Mouse (Mus musculus) neural tube, embryonic 13.5 days (tissue): ENCODE results near the gene Tenm4. TPM values are rescaled to one million over a fixed set of nuclear protein-coding genes. Genes with fewer than 3 reads are reported as not detected.
A peak's percentile ranks its signal among the peaks of the same experiment; 100 is the strongest.

Experiments
- ATAC-seq: fragments of 200-750 bp; cut with Nextera tagmentation; 2 replicates; pipeline ENCODE4 v1.8.0; 2017; ENCODE audit warnings: low read depth, mild to moderate bottlenecking, moderate TSS enrichment, moderate library complexity
- H3K27ac ChIP-seq: fragments of 300-500 bp; sonication (generic); replicated peaks from 2 replicates; pipeline ENCODE4 v1.5.1; 2015; ENCODE audit warnings: moderate library complexity, mild to moderate bottlenecking, inconsistent platforms
- H3K27me3 ChIP-seq: fragments of 300-500 bp; sonication (generic); 2 replicates; pipeline ENCODE4 v1.6.1; 2015; ENCODE audit warnings: mild to moderate bottlenecking, inconsistent platforms
- H3K36me3 ChIP-seq: fragments of 300-500 bp; sonication (generic); 2 replicates; pipeline ENCODE4 v1.6.1; 2015; ENCODE audit warnings: mild to moderate bottlenecking, inconsistent platforms
- H3K4me1 ChIP-seq: fragments of 300-500 bp; sonication (generic); replicated peaks from 2 replicates; pipeline ENCODE4 v1.6.1; 2015; ENCODE audit warnings: inconsistent platforms
- H3K4me2 ChIP-seq: fragments of 300-500 bp; sonication (generic); 2 replicates; pipeline ENCODE4 v1.6.1; 2015; ENCODE audit warnings: inconsistent platforms, mild to moderate bottlenecking, moderate library complexity
- H3K4me3 ChIP-seq: fragments of 300-500 bp; sonication (generic); 2 replicates; pipeline ENCODE4 v1.5.1; 2015; ENCODE audit warnings: mild to moderate bottlenecking, inconsistent platforms
- H3K9ac ChIP-seq: fragments of 300-500 bp; sonication (generic); 2 replicates; pipeline ENCODE4 v1.6.1; 2015; ENCODE audit warnings: moderate library complexity, mild to moderate bottlenecking, inconsistent platforms
- H3K9me3 ChIP-seq: fragments of 300-500 bp; sonication (generic); 2 replicates; pipeline ENCODE4 v1.6.1; 2016; ENCODE audit warnings: inconsistent platforms
- WGBS: fragments of 180-500 bp; shearing (Covaris S2); methylation state at CpG from one replicate; pipeline ENCODE4 v1.1.7; 2015; 5-methylcytosine and 5-hydroxymethylcytosine counted together
- polyA plus RNA-seq: library from polyadenylated mRNA; unstranded; fragments of >200 nt; fragmentation: Nextera tagmentation; extraction: Ambion mirVana; gene quantifications from 2 replicates; pipeline ENCODE4 v1.2.1, GENCODE M21; 2015

Gene Tenm4
- polyA plus RNA-seq, 1 experiment from 2014 or later = 36.8 TPM

DNA sequence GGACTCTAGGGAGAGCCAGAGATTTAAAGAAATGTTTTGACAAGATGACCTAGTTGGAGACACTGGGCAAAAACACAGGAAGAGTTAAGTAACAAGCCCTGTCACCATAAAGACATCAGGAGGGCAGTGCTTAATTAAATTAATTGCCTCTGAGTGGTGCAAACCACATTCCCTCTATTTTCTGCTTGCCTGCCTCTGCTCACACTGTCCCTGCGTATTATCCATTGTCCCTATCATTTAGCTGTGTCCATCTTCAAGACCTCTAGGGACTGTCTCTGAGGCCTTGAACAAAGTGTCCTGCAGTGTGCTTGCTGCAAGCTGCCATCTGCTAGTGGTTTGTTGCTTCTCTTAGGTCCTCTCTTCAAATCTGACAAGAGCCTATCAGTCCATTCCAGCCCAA is 508.7 kb downstream of the Tenm4 start:
- Histone ChIP-seq H3K4me2 (no peak overlapping the region), H3K36me3 (no peaks in the 10 kb centered on the region), H3K27me3 (peaks cover 1% of the 10 kb centered on the region), H3K27ac (peak overlapping the region; percentile 42; the same call in 1 of the 2 replicates), H3K4me1 (peaks cover 41% of the 10 kb centered on the region), H3K4me3 (no peak overlapping the region), H3K9me3 (no peaks in the 10 kb centered on the region), H3K9ac (no peak overlapping the region)
- no peak for ATAC-seq
- WGBS = 22% methylated on average over 1 of the region's 1 CpGs

DNA sequence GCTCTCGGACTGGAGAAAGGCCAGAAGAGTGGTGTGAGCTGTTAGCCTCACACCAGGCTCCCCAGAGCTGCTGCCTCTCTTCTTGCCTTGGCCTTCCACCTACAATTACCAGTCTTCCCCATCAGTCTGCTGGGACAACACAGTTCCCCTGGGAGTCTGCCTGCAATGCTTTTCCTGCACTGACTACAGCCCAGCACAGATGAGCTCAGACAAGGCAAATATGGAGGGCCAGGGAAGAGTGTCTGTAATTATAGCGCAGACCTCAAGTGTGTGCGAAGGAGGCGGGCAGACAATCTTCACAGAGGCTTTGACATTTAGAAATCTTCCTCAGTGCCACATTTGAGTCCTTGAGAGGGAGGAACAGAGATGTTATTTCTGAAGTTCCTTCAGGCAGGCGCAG is 509.4 kb downstream of the Tenm4 start:
- H3K36me3 ChIP-seq = no peaks in the 10 kb centered on the region
- H3K27me3 ChIP-seq = no peaks in the 10 kb centered on the region; the same call in 1 of the 2 replicates
- H3K9me3 ChIP-seq = no peaks in the 10 kb centered on the region
- H3K4me2 ChIP-seq = no peak overlapping the region
- WGBS = 86% methylated on average over 5 of the region's 5 CpGs
- H3K27ac ChIP-seq = peak overlapping the region; percentile 42; the same call in 1 of the 2 replicates
- H3K9ac ChIP-seq = no peak overlapping the region
- no peak for ATAC-seq
- H3K4me1 ChIP-seq = peaks cover 47% of the 10 kb centered on the region
- no peak overlapping the region for H3K4me3 ChIP-seq

GRCm38 (mm10) chr7:96681808-96682207 is 510.8 kb downstream of the Tenm4 start:
- no peak overlapping the region for H3K4me2 ChIP-seq
- no peak for ATAC-seq
- no peak overlapping the region for H3K9ac ChIP-seq
- H3K27me3 ChIP-seq = no peaks in the 10 kb centered on the region; the same call in 1 of the 2 replicates
- H3K36me3 ChIP-seq = no peaks in the 10 kb centered on the region
- H3K4me1 ChIP-seq = peaks cover 56% of the 10 kb centered on the region
- 0 out of 2 replicates have a peak overlapping the region, but pooled peaks have one; percentile 38 for H3K27ac ChIP-seq
- H3K4me3 ChIP-seq = no peak overlapping the region
- WGBS = 56% methylated on average over 4 of the region's 4 CpGs
- no peaks in the 10 kb centered on the region for H3K9me3 ChIP-seq

- Histone ChIP-seq H3K9me3 (no peaks in the 10 kb centered on the region), H3K27ac (no peak overlapping the region), H3K4me2 (no peak overlapping the region), H3K9ac (no peak overlapping the region), H3K36me3 (no peaks in the 10 kb centered on the region), H3K27me3 (no peaks in the 10 kb centered on the region), H3K4me1 (peaks cover 33% of the 10 kb centered on the region), H3K4me3 (no peak overlapping the region)
- no peak for ATAC-seq
- WGBS = 93% methylated on average over 3 of the region's 3 CpGs
Observed at GRCm38 (mm10) chr7:96688141-96688540, 517.1 kb downstream of the Tenm4 start.

DNA sequence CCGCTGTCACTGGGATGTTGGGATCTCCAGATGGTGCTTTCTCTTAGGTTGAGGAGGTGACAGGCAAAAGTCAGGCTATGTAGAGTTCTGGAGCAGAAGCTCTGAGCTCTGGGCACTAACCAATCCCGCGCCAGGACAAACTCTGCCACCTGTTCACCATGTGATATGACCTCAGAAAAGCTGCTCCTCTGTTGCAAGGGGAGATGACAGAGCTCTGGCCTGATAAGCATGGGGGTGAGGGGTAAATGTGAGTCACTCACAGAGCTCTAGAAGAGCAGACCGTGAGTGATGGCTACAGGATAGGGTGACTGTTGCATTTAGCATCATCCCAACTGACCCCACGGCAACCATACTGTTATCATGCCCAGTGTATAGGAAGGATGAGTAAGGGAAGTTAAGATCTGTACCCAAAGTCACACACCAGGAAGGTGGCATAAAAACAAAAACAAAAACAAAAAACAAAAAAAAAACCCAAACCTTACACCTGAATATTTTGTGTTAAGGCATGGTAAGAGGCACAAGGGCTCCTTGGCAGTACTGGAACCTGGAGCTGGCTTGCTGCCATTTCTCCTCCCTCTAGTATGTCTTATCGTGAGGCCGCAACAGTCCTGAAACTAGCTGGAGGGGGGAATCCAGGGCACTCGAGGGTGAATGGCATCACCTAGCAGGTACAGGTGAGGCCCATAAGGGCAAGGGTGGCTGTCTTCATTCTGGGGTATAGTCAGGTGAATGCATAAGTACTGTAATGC is 530.2 kb downstream of the Tenm4 start:
- 85% methylated on average over 8 of the region's 8 CpGs for WGBS

DNA sequence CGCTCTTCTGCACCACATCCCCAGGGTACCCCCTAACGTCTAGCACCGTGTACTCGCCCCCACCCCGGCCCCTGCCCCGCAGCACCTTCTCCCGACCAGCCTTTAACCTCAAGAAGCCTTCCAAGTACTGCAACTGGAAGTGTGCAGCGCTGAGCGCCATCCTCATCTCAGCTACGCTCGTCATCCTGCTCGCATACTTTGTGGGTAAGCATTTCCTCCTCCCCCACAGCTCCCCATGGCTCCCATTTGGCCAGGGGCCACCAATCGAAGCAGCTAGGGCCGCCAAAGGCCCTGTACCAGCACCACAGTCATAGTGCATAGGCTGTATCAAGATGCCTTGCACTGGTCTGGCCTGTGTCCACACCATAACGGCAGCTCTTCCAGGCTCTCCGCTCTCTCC is 532.9 kb downstream of the Tenm4 start:
- H3K27me3 ChIP-seq = no peaks in the 10 kb centered on the region
- H3K36me3 ChIP-seq = 0 out of 2 replicates have a peak, but pooled peaks cover 10% of the 10 kb centered on the region
- 84% methylated on average over 16 of the region's 16 CpGs for WGBS
- no peak overlapping the region for H3K27ac ChIP-seq
- no peak overlapping the region for H3K9ac ChIP-seq
- no peaks in the 10 kb centered on the region for H3K9me3 ChIP-seq
- H3K4me1 ChIP-seq = no peaks in the 10 kb centered on the region
- no peak for ATAC-seq
- no peak overlapping the region for H3K4me2 ChIP-seq
- no peak overlapping the region for H3K4me3 ChIP-seq

More for the DNA sequence above, 530.2 kb downstream of the Tenm4 start:
- no peak overlapping the region for H3K4me3 ChIP-seq
- no peak overlapping the region for H3K9ac ChIP-seq
- H3K4me2 ChIP-seq = no peak overlapping the region
- no peak overlapping the region for H3K27ac ChIP-seq
- H3K27me3 ChIP-seq = no peaks in the 10 kb centered on the region
- 0 out of 2 replicates have a peak, but pooled peaks cover 10% of the 10 kb centered on the region for H3K36me3 ChIP-seq
- no peaks in the 10 kb centered on the region for H3K9me3 ChIP-seq
- H3K4me1 ChIP-seq = no peaks in the 10 kb centered on the region
- no peak for ATAC-seq

GRCm38 (mm10) chr7:96705307-96706129 is 534.5 kb downstream of the Tenm4 start:
- no peak overlapping the region for H3K27ac ChIP-seq
- H3K27me3 ChIP-seq = no peaks in the 10 kb centered on the region
- peaks cover 3% of the 10 kb centered on the region for H3K4me1 ChIP-seq
- H3K9ac ChIP-seq = no peak overlapping the region
- ATAC-seq = no peak
- WGBS = 87% methylated on average over 8 of the region's 8 CpGs
- no peaks in the 10 kb centered on the region for H3K9me3 ChIP-seq
- H3K4me2 ChIP-seq = no peak overlapping the region
- H3K4me3 ChIP-seq = no peak overlapping the region
- 0 out of 2 replicates have a peak, but pooled peaks cover 10% of the 10 kb centered on the region for H3K36me3 ChIP-seq

- no peak for ATAC-seq
- Histone ChIP-seq H3K27ac (no peak overlapping the region), H3K4me2 (no peak overlapping the region), H3K9me3 (no peaks in the 10 kb centered on the region), H3K36me3 (0 out of 2 replicates have a peak, but pooled peaks cover 10% of the 10 kb centered on the region), H3K4me3 (no peak overlapping the region), H3K27me3 (no peaks in the 10 kb centered on the region), H3K9ac (no peak overlapping the region), H3K4me1 (peaks cover 4% of the 10 kb centered on the region)
- 94% methylated on average over 7 of the region's 7 CpGs for WGBS
Observed at GRCm38 (mm10) chr7:96706531-96706930, 535.5 kb downstream of the Tenm4 start.

- Histone ChIP-seq H3K27ac (no peak overlapping the region), H3K27me3 (no peaks in the 10 kb centered on the region), H3K4me2 (no peak overlapping the region), H3K4me3 (no peak overlapping the region), H3K36me3 (0 out of 2 replicates have a peak, but pooled peaks cover 10% of the 10 kb centered on the region), H3K9me3 (no peaks in the 10 kb centered on the region), H3K9ac (no peak overlapping the region), H3K4me1 (peaks cover 4% of the 10 kb centered on the region)
- 98% methylated on average over 2 of the region's 2 CpGs for WGBS
- no peak for ATAC-seq
Observed at GRCm38 (mm10) chr7:96707112-96707511, 536.1 kb downstream of the Tenm4 start.

GRCm38 (mm10) chr7:96708071-96708470 is 537.0 kb downstream of the Tenm4 start:
- no peak overlapping the region for H3K4me3 ChIP-seq
- H3K36me3 ChIP-seq = 0 out of 2 replicates have a peak, but pooled peaks cover 10% of the 10 kb centered on the region
- H3K27ac ChIP-seq = no peak overlapping the region
- no peak overlapping the region for H3K9ac ChIP-seq
- no peaks in the 10 kb centered on the region for H3K27me3 ChIP-seq
- no peaks in the 10 kb centered on the region for H3K9me3 ChIP-seq
- peaks cover 4% of the 10 kb centered on the region for H3K4me1 ChIP-seq
- WGBS = 81% methylated on average over 5 of the region's 5 CpGs
- no peak overlapping the region for H3K4me2 ChIP-seq
- no peak for ATAC-seq

- Histone ChIP-seq H3K27me3 (no peaks in the 10 kb centered on the region), H3K4me1 (peaks cover 4% of the 10 kb centered on the region), H3K4me3 (no peak overlapping the region), H3K36me3 (0 out of 2 replicates have a peak, but pooled peaks cover 10% of the 10 kb centered on the region), H3K27ac (no peak overlapping the region), H3K9ac (no peak overlapping the region), H3K4me2 (no peak overlapping the region), H3K9me3 (no peaks in the 10 kb centered on the region)
- no peak for ATAC-seq
- WGBS = 74% methylated on average over 5 of the region's 5 CpGs
Observed at GRCm38 (mm10) chr7:96708561-96708960, 537.5 kb downstream of the Tenm4 start.

GRCm38 (mm10) chr7:96708968-96709367 is 537.9 kb downstream of the Tenm4 start:
- ATAC-seq = no peak
- H3K9ac ChIP-seq = no peak overlapping the region
- H3K27me3 ChIP-seq = no peaks in the 10 kb centered on the region
- H3K9me3 ChIP-seq = no peaks in the 10 kb centered on the region
- H3K4me1 ChIP-seq = peaks cover 4% of the 10 kb centered on the region
- no peak overlapping the region for H3K4me3 ChIP-seq
- no peak overlapping the region for H3K27ac ChIP-seq
- WGBS = 93% methylated on average over 8 of the region's 8 CpGs
- H3K4me2 ChIP-seq = no peak overlapping the region
- H3K36me3 ChIP-seq = 0 out of 2 replicates have a peak, but pooled peaks cover 9% of the 10 kb centered on the region
